15 mouse cellular contexts compared by ENCODE assay signal in the genomic region with DNA sequence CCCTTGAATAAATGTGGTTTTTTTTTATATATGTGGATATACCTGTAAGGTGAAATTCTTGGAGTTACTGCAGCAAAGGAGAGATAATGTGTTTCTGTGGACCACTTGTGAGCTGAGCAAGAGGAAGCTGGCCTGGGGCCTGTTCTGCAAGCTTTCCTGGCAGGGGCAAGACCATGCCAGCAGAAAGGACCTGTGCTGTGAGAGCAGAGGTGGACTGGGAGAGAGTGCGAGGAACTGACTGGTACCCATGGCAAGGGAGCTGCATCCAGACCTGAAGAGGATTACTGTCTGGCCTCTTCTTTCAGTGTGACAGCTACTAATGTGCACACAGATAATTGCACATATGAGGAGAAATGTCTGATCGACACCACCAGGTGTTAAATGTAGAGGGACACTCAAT.
"Had no signal": no experiment of that assay in that cellular context is flagged by ENCODE, and none has a peak within 500 bp of the region (broad histone marks: within the 10 kb centered on the region; RNA-seq: fewer than 3 reads in every experiment).

No protein-coding gene starts in this region.

- H3K27ac ChIP-seq: limb, embryonic 15.5 days; liver, embryonic 12.5 days; lung, embryonic 15.5 days; macrophage; midbrain, embryonic 12.5 days; neural tube, embryonic 13.5 days; stomach, embryonic 15.5 days had no signal

- DNase-seq: kidney, postnatal 14 days; layer of hippocampus, adult 9-11 months; layer of hippocampus, postnatal 36 days; lung, postnatal 14 days; retina, postnatal 1 day; right cerebral cortex, postnatal 14 days; thymus, adult 2 months; thymus, postnatal 25 days had no signal

- H3K4me3 ChIP-seq: limb, embryonic 15.5 days; liver, embryonic 12.5 days; lung, embryonic 15.5 days; midbrain, embryonic 12.5 days; neural tube, embryonic 13.5 days; stomach, embryonic 15.5 days had no signal
